Mouse (Mus musculus) cerebellum, adult 11-12 months (tissue): ENCODE measurements around the gene Dnase1l2.

Source experiments
- DNase-seq: peaks from one replicate; pipeline ENCODE4 v3.0.0; 2022

Gene Dnase1l2

DNA sequence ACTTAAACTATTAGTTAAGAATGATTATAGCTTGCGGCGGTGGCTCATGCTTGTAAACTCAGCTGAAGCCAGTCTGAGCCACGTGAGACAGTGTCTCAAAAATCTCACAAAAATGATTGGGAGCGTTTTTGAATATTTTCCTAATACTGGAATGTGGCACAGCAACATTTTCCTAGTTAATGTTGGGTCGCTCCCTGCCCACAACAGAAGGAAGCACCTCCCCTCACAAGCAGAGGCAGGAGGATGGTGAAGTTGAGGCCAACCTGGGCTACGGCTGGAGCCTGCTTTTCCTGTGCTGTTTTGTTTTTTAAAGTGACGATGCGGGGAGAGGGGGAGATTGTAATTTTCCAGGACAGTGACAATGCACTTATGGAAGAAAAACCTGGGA is 15.7 kb downstream of the Dnase1l2 start:
- peak; percentile 37 for DNase-seq

GRCm38 (mm10) chr17:24426471-24427169 is 16.3 kb downstream of the Dnase1l2 start, which contains the start of gene Eci1:
Gene Eci1, plus strand, starts transcription at chr17:24426641.
- peak; percentile 99 for DNase-seq

- peak; percentile 43 for DNase-seq
Observed at GRCm38 (mm10) chr17:24425905-24426304, 17.0 kb downstream of the Dnase1l2 start.

GRCm38 (mm10) chr17:24425326-24425725 is 17.6 kb downstream of the Dnase1l2 start:
- peak; percentile 70 for DNase-seq

GRCm38 (mm10) chr17:24424489-24424888 is 18.4 kb downstream of the Dnase1l2 start:
- DNase-seq = no peak

- no peak for DNase-seq
Observed at GRCm38 (mm10) chr17:24423114-24423513, 19.8 kb downstream of the Dnase1l2 start.

DNA sequence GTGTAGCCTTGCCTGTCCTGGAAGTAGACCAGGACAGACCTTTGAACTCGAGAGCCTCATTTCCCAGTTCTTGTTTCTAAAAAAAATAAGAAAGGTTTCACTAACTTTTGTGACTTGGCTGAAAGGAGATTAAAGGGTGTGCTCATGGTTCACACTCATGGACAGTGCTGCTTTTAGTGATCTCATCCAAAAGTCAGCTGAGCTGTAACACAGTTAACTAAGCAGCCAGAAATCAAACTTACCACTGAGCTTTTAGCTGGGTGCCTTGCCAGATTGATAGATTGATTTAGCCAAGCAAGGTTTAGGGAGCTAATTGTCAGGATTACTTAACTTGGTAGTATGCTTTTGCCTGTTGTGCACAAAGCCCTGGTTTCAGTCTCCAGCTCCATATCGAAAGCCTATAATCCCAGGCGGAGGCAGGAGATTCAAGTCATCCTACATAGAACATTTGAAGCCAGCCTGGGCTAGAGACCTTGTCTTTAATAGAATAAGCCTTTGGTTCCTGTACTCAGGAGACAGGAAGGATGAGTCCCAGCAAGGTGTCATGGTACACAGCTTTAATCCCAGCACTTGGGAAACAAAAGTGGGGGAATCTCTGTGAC is 26.8 kb downstream of the Dnase1l2 start:
- no peak for DNase-seq

DNA sequence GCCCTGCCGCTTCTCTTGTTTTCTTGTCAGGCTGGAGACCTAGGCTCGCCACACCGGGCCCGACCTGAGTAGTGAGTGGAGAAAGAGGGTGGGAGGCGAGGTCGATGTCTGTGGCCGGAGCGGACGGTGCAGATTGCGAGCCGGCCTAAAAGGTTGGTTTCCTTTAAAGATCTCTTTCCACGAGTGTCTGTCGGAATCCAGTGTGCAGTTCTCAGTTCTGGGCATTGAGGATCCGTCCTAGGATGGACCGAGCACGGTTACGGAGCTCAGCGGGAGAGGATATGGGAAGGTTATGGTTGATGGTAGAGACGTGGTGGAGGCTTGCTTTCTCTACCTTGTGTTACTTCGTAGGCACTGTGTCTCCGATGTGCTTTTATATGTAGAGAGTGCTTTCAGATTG is 27.9 kb downstream of the Dnase1l2 start:
- no peak for DNase-seq

DNA sequence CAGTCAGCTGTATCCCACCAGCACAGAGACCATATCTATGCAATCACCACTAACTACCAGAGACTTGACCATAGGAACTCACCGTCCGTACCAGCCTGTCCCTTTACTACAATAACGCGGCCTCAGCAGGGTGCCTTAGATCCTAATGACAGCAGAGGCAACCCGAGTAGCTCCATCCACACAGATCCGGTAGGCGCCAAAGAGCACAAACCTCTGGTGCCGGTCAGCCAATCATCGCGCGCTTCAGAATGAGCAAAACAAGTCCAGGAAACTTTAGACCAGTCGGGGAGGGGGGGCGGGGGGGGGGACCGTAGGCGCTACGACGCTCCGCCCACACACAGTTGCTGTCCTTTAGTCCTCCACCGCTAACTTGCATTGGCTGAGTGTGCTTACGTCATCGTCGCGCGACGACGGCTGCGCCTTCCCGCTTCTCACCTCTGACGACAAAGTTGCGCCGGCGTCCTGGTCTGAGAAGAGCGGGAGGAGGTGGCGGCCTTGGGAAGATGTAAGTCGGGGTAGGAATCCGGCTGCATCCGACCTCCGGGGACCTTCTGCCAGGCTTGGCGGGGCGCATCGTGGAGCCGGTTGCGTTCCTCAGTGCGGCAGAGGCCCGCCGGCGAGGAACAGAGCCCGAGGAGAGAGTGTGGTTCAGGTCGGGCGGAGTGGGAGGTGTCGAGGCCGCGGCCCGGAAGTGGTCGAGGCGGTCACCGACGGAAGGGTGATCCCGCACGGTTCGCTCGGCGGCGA is 28.5 kb downstream of the Dnase1l2 start, which contains the start of gene Rnps1:
Rnps1 (plus strand) TSS at position 336 of the 747 bp plus-strand sequence.
- DNase-seq = peak; percentile 91

GRCm38 (mm10) chr17:24413557-24414211 is 29.2 kb downstream of the Dnase1l2 start:
- DNase-seq = no peak

GRCm38 (mm10) chr17:24407116-24407803 is 35.6 kb downstream of the Dnase1l2 start:
- DNase-seq = peak; percentile 78

- no peak for DNase-seq
Observed at GRCm38 (mm10) chr17:24402371-24402770, 40.5 kb downstream of the Dnase1l2 start.

GRCm38 (mm10) chr17:24394456-24394855 is 48.4 kb downstream of the Dnase1l2 start:
- no peak for DNase-seq

GRCm38 (mm10) chr17:24393527-24393926 is 49.4 kb downstream of the Dnase1l2 start:
- no peak for DNase-seq

GRCm38 (mm10) chr17:24391149-24391548 is 51.8 kb downstream of the Dnase1l2 start:
- DNase-seq = no peak
